In the genomic region with DNA sequence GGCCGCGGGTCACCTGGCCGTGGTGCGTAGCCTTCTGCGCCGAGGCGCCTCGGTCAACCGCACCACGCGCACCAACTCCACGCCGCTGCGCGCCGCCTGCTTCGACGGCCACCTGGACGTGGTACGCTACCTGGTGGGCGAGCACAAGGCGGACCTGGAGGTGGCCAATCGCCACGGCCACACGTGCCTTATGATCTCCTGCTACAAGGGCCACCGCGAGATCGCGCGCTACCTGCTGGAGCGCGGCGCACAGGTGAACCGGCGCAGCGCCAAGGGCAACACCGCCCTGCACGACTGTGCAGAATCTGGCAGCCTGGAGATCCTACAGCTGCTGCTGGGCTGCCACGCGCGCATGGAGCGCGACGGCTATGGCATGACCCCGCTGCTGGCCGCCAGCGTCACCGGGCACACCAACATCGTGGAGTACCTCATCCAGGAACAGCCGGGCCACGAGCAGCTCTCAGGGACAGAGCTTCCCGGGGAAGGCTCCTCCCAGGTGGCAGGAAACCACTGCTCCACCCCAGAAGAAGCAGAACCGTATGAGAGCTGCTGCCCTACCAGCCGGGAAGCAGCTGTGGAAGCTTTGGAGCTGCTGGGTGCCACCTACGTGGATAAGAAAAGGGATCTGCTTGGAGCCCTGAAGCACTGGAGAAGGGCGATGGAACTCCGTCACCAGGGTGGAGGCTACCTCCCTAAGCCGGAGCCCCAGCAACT, we compare ENCODE assay signal across 9 mouse cellular contexts. TPM values are rescaled to one million over a fixed set of nuclear protein-coding genes. Genes with fewer than 3 reads are reported as not detected.
DNase-seq lines count a peak whose midpoint lies in the region; ATAC-seq and TF ChIP-seq lines count a peak whose summit lies in the region.
"Had no signal": no experiment of that assay in that cellular context is flagged by ENCODE, and none has a peak within 500 bp of the region (broad histone marks: within the 10 kb centered on the region; RNA-seq: fewer than 3 reads in every experiment).

No protein-coding gene starts in this region.

- H3K4me3 ChIP-seq in heart, embryonic 10.5 days = peak overlapping the region; percentile 76
- peak overlapping the region; percentile 86 for H3K4me3 ChIP-seq in ES-Bruce4 (ENCODE audit: low read depth, low read length)
- peak overlapping the region; percentile 70 for H3K4me3 ChIP-seq in forebrain, embryonic 10.5 days
- H3K4me3 ChIP-seq in kidney, adult 2 months (ENCODE audit: insufficient read depth, low read depth, low read length) = peak overlapping the region; percentile 67
- H3K4me3 ChIP-seq in midbrain, embryonic 13.5 days (replicated peaks) = peak overlapping the region; percentile 72

- no peak for DNase-seq in heart, embryonic 10.5 days (ENCODE audit: low spot score)
- DNase-seq in heart, adult 8-10 months (ENCODE audit: low spot score) = no peak
- DNase-seq in forebrain, embryonic 10.5 days (ENCODE audit: extremely low spot score, low spot score) = no peak
- peak; percentile 69 for DNase-seq in kidney, adult 2 months
- no peak for DNase-seq in embryo, embryonic 9.5 days (ENCODE audit: extremely low spot score)
- DNase-seq in MN1 (ENCODE audit: low spot score) = no peak

- peak overlapping the region; percentile 11 for H3K9ac ChIP-seq in ES-Bruce4 (ENCODE audit: low read depth, poor library complexity, severe bottlenecking)
- H3K9ac ChIP-seq in midbrain, embryonic 13.5 days (replicated peaks) = peak overlapping the region; percentile 79

- 7% methylated on average over 58 of the region's 58 CpGs for WGBS in heart, embryonic 10.5 days
- WGBS in forebrain, embryonic 10.5 days = 12% methylated on average over 58 of the region's 58 CpGs
- WGBS in kidney, adult 2 months = 5% methylated on average over 58 of the region's 58 CpGs
- WGBS in midbrain, embryonic 13.5 days = 13% methylated on average over 58 of the region's 58 CpGs

- ATAC-seq in midbrain, embryonic 13.5 days = peak; percentile 7

- H3K27ac ChIP-seq in heart, embryonic 10.5 days = peak overlapping the region; percentile 82
- no peak overlapping the region for H3K27ac ChIP-seq in ES-Bruce4 (ENCODE audit: insufficient read depth, low read length)
- H3K27ac ChIP-seq in forebrain, embryonic 10.5 days = peak overlapping the region; percentile 77
- peak overlapping the region; percentile 43 for H3K27ac ChIP-seq in kidney, adult 2 months (ENCODE audit: insufficient read depth, low read depth, low read length)
- peak overlapping the region; percentile 78 for H3K27ac ChIP-seq in midbrain, embryonic 13.5 days

- peaks cover 52% of the 10 kb centered on the region for H3K4me1 ChIP-seq in heart, embryonic 10.5 days
- peaks cover 4% of the 10 kb centered on the region for H3K4me1 ChIP-seq in ES-Bruce4 (ENCODE audit: control insufficient read depth, insufficient read depth, low read length)
- H3K4me1 ChIP-seq in forebrain, embryonic 10.5 days = peaks cover 47% of the 10 kb centered on the region
- H3K4me1 ChIP-seq in kidney, adult 2 months (ENCODE audit: control insufficient read depth, insufficient read depth, low read length) = peaks cover 26% of the 10 kb centered on the region
- H3K4me1 ChIP-seq in midbrain, embryonic 13.5 days (replicated peaks) = peaks cover 50% of the 10 kb centered on the region

- no peaks in the 10 kb centered on the region for H3K27me3 ChIP-seq in heart, embryonic 10.5 days (ENCODE audit: insufficient read depth, poor library complexity, severe bottlenecking)
- H3K27me3 ChIP-seq in ES-Bruce4 (ENCODE audit: control insufficient read depth, insufficient read depth, low read length, poor library complexity, severe bottlenecking) = no peaks in the 10 kb centered on the region
- no peaks in the 10 kb centered on the region for H3K27me3 ChIP-seq in forebrain, embryonic 10.5 days (ENCODE audit: poor library complexity, severe bottlenecking)
- no peaks in the 10 kb centered on the region for H3K27me3 ChIP-seq in kidney, adult 2 months (replicated peaks; ENCODE audit: control insufficient read depth, insufficient read depth, low read length)
- H3K27me3 ChIP-seq in midbrain, embryonic 13.5 days = no peaks in the 10 kb centered on the region

- peak overlapping the region; percentile 98 for H3K4me2 ChIP-seq in midbrain, embryonic 13.5 days (replicated peaks)

- H3K9me3 ChIP-seq in heart, embryonic 10.5 days = no peaks in the 10 kb centered on the region
- H3K9me3 ChIP-seq in ES-Bruce4 (replicated peaks; ENCODE audit: control insufficient read depth, insufficient read depth, low read length, poor library complexity, severe bottlenecking) = no peaks in the 10 kb centered on the region
- H3K9me3 ChIP-seq in forebrain, embryonic 10.5 days = no peaks in the 10 kb centered on the region
- no peaks in the 10 kb centered on the region for H3K9me3 ChIP-seq in midbrain, embryonic 13.5 days

- TF ChIP-seq CTCF in ES-Bruce4 (IDR thresholded peaks at IDR 0.05; ENCODE audit: low read depth, low read length) = no peak
- no peak for TF ChIP-seq CTCF in kidney, adult 2 months (conservative IDR thresholded peaks at IDR 0.05; ENCODE audit: insufficient read depth, insufficient read length, low read depth, low read length)

- peaks cover 44% of the 10 kb centered on the region for H3K36me3 ChIP-seq in heart, embryonic 10.5 days
- H3K36me3 ChIP-seq in ES-Bruce4 (ENCODE audit: control insufficient read depth, insufficient read depth, low read length, poor library complexity, severe bottlenecking) = peaks cover 8% of the 10 kb centered on the region
- peaks cover 48% of the 10 kb centered on the region for H3K36me3 ChIP-seq in forebrain, embryonic 10.5 days (replicated peaks)
- H3K36me3 ChIP-seq in kidney, adult 2 months (ENCODE audit: control insufficient read depth, insufficient read depth, low read length) = no peaks in the 10 kb centered on the region
- peaks cover 45% of the 10 kb centered on the region for H3K36me3 ChIP-seq in midbrain, embryonic 13.5 days

- TF ChIP-seq POLR2A in ES-Bruce4 (IDR thresholded peaks at IDR 0.05; ENCODE audit: insufficient read depth, low read length) = no peak
- TF ChIP-seq POLR2A in kidney, adult 2 months (IDR thresholded peaks at IDR 0.05; ENCODE audit: low read depth, low read length) = no peak

- no peak for TF ChIP-seq EP300 in ES-Bruce4 (IDR thresholded peaks at IDR 0.05; ENCODE audit: insufficient read depth, low read depth, low read length)

RNA-seq across cellular contexts. Expression of a gene that starts 0.7 kb away (rescaled TPM):
- 15.0 and 20.3 TPM in 2 replicates for polyA plus RNA-seq in heart, embryonic 10.5 days (2016; fragmentation: Nextera tagmentation; extraction: Ambion mirVana)
- 100 to 1,000 TPM; 113 to 131 (median 128) TPM for total RNA-seq in heart, adult 8-10 months (2022)
- polyA plus RNA-seq in ES-Bruce4 (2011; ENCODE audit: insufficient read depth, insufficient read length, low read depth, missing spikeins) = 4.9 and 5.4 TPM in 2 replicates
- 11.5 and 13.2 TPM in 2 replicates for polyA plus RNA-seq in forebrain, embryonic 10.5 days (2016; fragmentation: Nextera tagmentation; extraction: Ambion mirVana)
- polyA plus RNA-seq in kidney, adult 2 months (2012; rRNA removed) = 23.7 and 28.2 TPM in 2 replicates
- 18.1 and 19.4 TPM in 2 replicates for polyA plus RNA-seq in midbrain, embryonic 13.5 days (2015; fragmentation: Nextera tagmentation; extraction: Ambion mirVana)

RNA-seq across cellular contexts. Expression of a gene that starts 19.2 kb away (rescaled TPM):
- polyA plus RNA-seq in heart, embryonic 10.5 days (2016; fragmentation: Nextera tagmentation; extraction: Ambion mirVana) = 6.8 and 9.5 TPM in 2 replicates
- 1 to 10 TPM; 6.9 to 9.5 (median 8.1) TPM for total RNA-seq in heart, adult 8-10 months (2022)
- 4.0 and 4.7 TPM in 2 replicates for polyA plus RNA-seq in ES-Bruce4 (2011; ENCODE audit: insufficient read depth, insufficient read length, low read depth, missing spikeins)
- 2.4 and 2.6 TPM in 2 replicates for polyA plus RNA-seq in forebrain, embryonic 10.5 days (2016; fragmentation: Nextera tagmentation; extraction: Ambion mirVana)
- 33.3 and 34.7 TPM in 2 replicates for polyA plus RNA-seq in kidney, adult 2 months (2012; rRNA removed)
- 1.0 and 1.3 TPM in 2 replicates for polyA plus RNA-seq in midbrain, embryonic 13.5 days (2015; fragmentation: Nextera tagmentation; extraction: Ambion mirVana)

RNA-seq across cellular contexts. Expression of a gene that starts 35.3 kb away (rescaled TPM):
- 81.7 and 93.2 TPM in 2 replicates for polyA plus RNA-seq in heart, embryonic 10.5 days (2016; fragmentation: Nextera tagmentation; extraction: Ambion mirVana)
- total RNA-seq in heart, adult 8-10 months (2022) = 100 to 1,000 TPM; 172 to 233 (median 219) TPM
- 57.1 and 60.2 TPM in 2 replicates for polyA plus RNA-seq in ES-Bruce4 (2011; ENCODE audit: insufficient read depth, insufficient read length, low read depth, missing spikeins)
- polyA plus RNA-seq in forebrain, embryonic 10.5 days (2016; fragmentation: Nextera tagmentation; extraction: Ambion mirVana) = 58.3 and 59.0 TPM in 2 replicates
- 34.8 and 43.1 TPM in 2 replicates for polyA plus RNA-seq in kidney, adult 2 months (2012; rRNA removed)
- polyA plus RNA-seq in midbrain, embryonic 13.5 days (2015; fragmentation: Nextera tagmentation; extraction: Ambion mirVana) = 14.8 and 16.7 TPM in 2 replicates

RNA-seq across cellular contexts. Expression of a gene that starts 38.6 kb away (rescaled TPM):
- 31.0 and 34.3 TPM in 2 replicates for polyA plus RNA-seq in heart, embryonic 10.5 days (2016; fragmentation: Nextera tagmentation; extraction: Ambion mirVana)
- 10 to 100 TPM; 42.6 to 51.1 (median 46.6) TPM for total RNA-seq in heart, adult 8-10 months (2022)
- 20.9 and 21.1 TPM in 2 replicates for polyA plus RNA-seq in ES-Bruce4 (2011; ENCODE audit: insufficient read depth, insufficient read length, low read depth, missing spikeins)
- polyA plus RNA-seq in forebrain, embryonic 10.5 days (2016; fragmentation: Nextera tagmentation; extraction: Ambion mirVana) = 49.7 and 51.2 TPM in 2 replicates
- 35.6 and 40.9 TPM in 2 replicates for polyA plus RNA-seq in kidney, adult 2 months (2012; rRNA removed)
- 26.6 and 29.3 TPM in 2 replicates for polyA plus RNA-seq in midbrain, embryonic 13.5 days (2015; fragmentation: Nextera tagmentation; extraction: Ambion mirVana)

RNA-seq across cellular contexts. Expression of a gene that starts 42.7 kb away (rescaled TPM):
- polyA plus RNA-seq in heart, embryonic 10.5 days (2016; fragmentation: Nextera tagmentation; extraction: Ambion mirVana) = not detected in 2 replicates
- total RNA-seq in heart, adult 8-10 months (2022) = under 1 TPM in 1 of 4 experiments, not detected in 3; 0.41 TPM
- not detected in 2 replicates for polyA plus RNA-seq in ES-Bruce4 (2011; ENCODE audit: insufficient read depth, insufficient read length, low read depth, missing spikeins)
- not detected in 2 replicates for polyA plus RNA-seq in forebrain, embryonic 10.5 days (2016; fragmentation: Nextera tagmentation; extraction: Ambion mirVana)
- polyA plus RNA-seq in kidney, adult 2 months (2012; rRNA removed) = not detected in 2 replicates
- polyA plus RNA-seq in midbrain, embryonic 13.5 days (2015; fragmentation: Nextera tagmentation; extraction: Ambion mirVana) = not detected in 2 replicates
- total RNA-seq: left cerebral cortex, postnatal 10 days had no signal
